Mouse (Mus musculus): ENCODE results near the gene Vamp2.

GRCm38 (mm10) chr11:69125852-69125918 is 37.4 kb downstream of the Vamp2 start, which contains the start of gene Aloxe3:
- no peak for TF ChIP-seq CTCF (IDR thresholded peaks at IDR 0.05)
- TF ChIP-seq EP300 (IDR thresholded peaks at IDR 0.05), result no peak
